12 mouse cellular contexts compared by ENCODE assay signal in the genomic region with DNA sequence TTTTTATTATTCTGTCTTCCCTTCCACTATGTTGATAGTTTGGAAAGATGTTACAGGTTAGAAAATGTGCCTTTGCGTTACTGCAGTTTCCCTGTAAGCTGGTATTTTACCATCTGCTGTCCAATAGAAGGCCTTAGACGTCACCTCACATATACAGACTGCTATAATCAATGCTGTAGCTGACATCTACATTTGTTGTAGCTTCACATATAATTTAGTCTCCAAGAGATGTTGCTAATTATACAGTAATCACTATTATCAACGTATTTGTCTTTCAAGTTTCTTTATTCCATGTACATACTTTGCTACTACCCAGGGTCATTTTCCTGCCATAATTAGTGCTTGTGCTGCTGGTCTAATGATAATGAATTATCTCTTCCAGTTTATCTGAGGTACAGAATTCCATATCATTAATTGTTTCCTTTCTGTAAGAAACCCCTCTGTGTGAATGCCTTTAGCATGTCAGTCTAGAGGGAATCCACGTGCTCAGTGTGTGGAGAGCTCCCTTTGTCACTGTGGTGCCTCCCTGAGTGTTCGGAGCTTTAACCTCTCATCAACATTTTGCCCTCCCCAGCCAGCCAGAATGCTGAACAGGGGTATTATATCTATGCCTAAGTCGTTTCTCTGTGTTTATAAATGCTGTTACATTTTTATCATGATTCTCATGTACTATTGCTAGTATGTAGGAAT.
"Had no signal": no experiment of that assay in that cellular context is flagged by ENCODE, and none has a peak within 500 bp of the region (broad histone marks: within the 10 kb centered on the region; RNA-seq: fewer than 3 reads in every experiment).

No protein-coding gene starts in this region.

- H3K27me3 ChIP-seq: liver, embryonic 13.5 days had no signal

- DNase-seq: kidney, adult 2 months; kidney, postnatal 25 days; layer of hippocampus, adult 9-11 months; liver, embryonic 13.5 days; lung, adult 2 months; lung, postnatal 14 days; lung, postnatal 4 days; thymus, adult 18-20 months; thymus, postnatal 4 days had no signal

- H3K9me3 ChIP-seq: liver, embryonic 13.5 days had no signal

- H3K4me1 ChIP-seq: liver, embryonic 13.5 days had no signal

- H3K36me3 ChIP-seq: liver, embryonic 13.5 days had no signal

- H3K27ac ChIP-seq: kidney, postnatal 0 days; layer of hippocampus, adult 2 months; liver, embryonic 13.5 days had no signal

- H3K4me3 ChIP-seq: layer of hippocampus, adult 2 months; liver, embryonic 13.5 days had no signal

- H3K9ac ChIP-seq: liver, embryonic 13.5 days had no signal

- ATAC-seq: midbrain, embryonic 16.5 days had no signal

- H3K4me2 ChIP-seq: liver, embryonic 13.5 days had no signal
